Mouse (Mus musculus) MEL (cell line): ENCODE measurements around the gene Slc29a4.

ENCODE experiments used
- CHD1 ChIP-seq: IDR thresholded peaks from 2 replicates; pipeline ENCODE4 v1.6.1; 2012; ENCODE audit warnings: low read depth, mild to moderate bottlenecking, inconsistent platforms, low read length, improper control_type of control experiment
- CTCF ChIP-seq, 3 experiments: IDR thresholded peaks in 2 of 3; conservative IDR thresholded peaks in 1 of 3; 2 replicates each; pipeline ENCODE4 v1.5.1; 2011 to 2012; ENCODE audit warnings: low read length in 3 of 3, low read depth in 2 of 3, mild to moderate bottlenecking in 2 of 3, improper control_type of control experiment in 1 of 3, inconsistent platforms in 1 of 3, mixed read lengths in 1 of 3, moderate library complexity in 1 of 3; ENCODE audit not compliant: control insufficient read depth in 1 of 3, insufficient read depth in 1 of 3, poor library complexity in 1 of 3, severe bottlenecking in 1 of 3
- POLR2A ChIP-seq, 2 experiments: IDR thresholded peaks; 2 replicates each; pipeline ENCODE4 v1.6.1; 2011 to 2012; ENCODE audit warnings: low read length in 2 of 2, mild to moderate bottlenecking in 2 of 2, control low read depth in 1 of 2, improper control_type of control experiment in 1 of 2, low read depth in 1 of 2, moderate library complexity in 1 of 2; ENCODE audit not compliant: control insufficient read depth in 1 of 2, insufficient read depth in 1 of 2, poor library complexity in 1 of 2
- RAD21 ChIP-seq: IDR thresholded peaks from 2 replicates; pipeline ENCODE4 v1.6.1; 2011; ENCODE audit warnings: mild to moderate bottlenecking, low read depth, low read length, improper control_type of control experiment

- TF ChIP-seq CTCF (IDR thresholded peaks at IDR 0.05 in 2 of 3, conservative IDR thresholded peaks at IDR 0.05 in 1 of 3; ENCODE audit: control insufficient read depth in 1 of 3, insufficient read depth in 1 of 3, low read depth in 2 of 3, low read length in 3 of 3, poor library complexity in 1 of 3, severe bottlenecking in 1 of 3): no peak
- TF ChIP-seq RAD21: no peak
- no peak for TF ChIP-seq POLR2A (IDR thresholded peaks at IDR 0.05; ENCODE audit: control insufficient read depth in 1 of 2, insufficient read depth in 1 of 2, low read depth in 1 of 2, low read length in 2 of 2, poor library complexity in 1 of 2)
- TF ChIP-seq CHD1: no peak
Measured at GRCm38 (mm10) chr5:142764306-142764705, 72.0 kb downstream of the Slc29a4 start.
